ENCODE assay signal across 34 mouse cellular contexts in genomic region chr4:86548332-86548731, GRCm38 (mm10). TPM values are rescaled to one million over a fixed set of nuclear protein-coding genes. Genes with fewer than 3 reads are reported as not detected.
DNase-seq lines count a peak whose midpoint lies in the region; ATAC-seq and TF ChIP-seq lines count a peak whose summit lies in the region.
"Had no signal": no experiment of that assay in that cellular context is flagged by ENCODE, and none has a peak within 500 bp of the region (broad histone marks: within the 10 kb centered on the region; RNA-seq: fewer than 3 reads in every experiment).

No protein-coding gene starts in this region.

- H3K9me3 ChIP-seq in hindbrain, embryonic 11.5 days (ENCODE audit: control insufficient read depth, low read length): no peaks in the 10 kb centered on the region
- H3K9me3 ChIP-seq: embryonic facial prominence, embryonic 12.5 days; hindbrain, embryonic 10.5 days; intestine, embryonic 15.5 days; limb, embryonic 10.5 days; limb, embryonic 15.5 days; liver, embryonic 13.5 days; midbrain, embryonic 12.5 days had no signal

- 54% methylated on average over 9 of the region's 9 CpGs for WGBS in lung, adult 2 months
- WGBS in hindbrain, embryonic 11.5 days: 88% methylated on average over 9 of the region's 9 CpGs

- H3K27ac ChIP-seq in hindbrain, embryonic 11.5 days (ENCODE audit: low read depth, low read length): no peak overlapping the region
- H3K27ac ChIP-seq: embryonic facial prominence, embryonic 12.5 days; hindbrain, embryonic 10.5 days; hindbrain, postnatal 0 days; intestine, embryonic 15.5 days; limb, embryonic 10.5 days; limb, embryonic 15.5 days; liver, embryonic 13.5 days; midbrain, embryonic 12.5 days had no signal

- no peak overlapping the region for H3K4me2 ChIP-seq in hindbrain, embryonic 11.5 days (replicated peaks; ENCODE audit: low read depth, low read length)
- H3K4me2 ChIP-seq: embryonic facial prominence, embryonic 12.5 days; intestine, embryonic 15.5 days; limb, embryonic 15.5 days; liver, embryonic 13.5 days; midbrain, embryonic 12.5 days had no signal

- no peak overlapping the region for H3K9ac ChIP-seq in hindbrain, embryonic 11.5 days (ENCODE audit: low read depth, low read length)
- H3K9ac ChIP-seq: embryonic facial prominence, embryonic 12.5 days; intestine, embryonic 15.5 days; limb, embryonic 15.5 days; liver, embryonic 13.5 days; midbrain, embryonic 12.5 days had no signal

- peak; percentile 9 for DNase-seq in lung, adult 2 months
- DNase-seq in lung, postnatal 14 days: no peak
- DNase-seq in lung, postnatal 4 days: peak; percentile 16 to 27
- no peak for DNase-seq in hindbrain, embryonic 11.5 days (ENCODE audit: low spot score)
- DNase-seq in kidney, postnatal 25 days: no peak
- no peak for DNase-seq in spleen, postnatal 14 days (ENCODE audit: low spot score in 2 of 2)
- DNase-seq: adrenal gland, adult 8-10 months; B cell, adult 2 months; cerebellum, adult 11 months; cerebellum, adult 9-10 months; cerebellum, postnatal 36 days; embryo, embryonic 11 days; gastrocnemius, postnatal 36 days; heart, postnatal 14 days; kidney, adult 2 months; layer of hippocampus, postnatal 36 days; liver, embryonic 13.5 days; right cerebral cortex, postnatal 25 days; spleen, adult 18-20 months; thymus, postnatal 4 days had no signal

- ATAC-seq in common myeloid progenitor, adult 5-6 weeks (replicated peaks; ENCODE audit: low read depth, poor library complexity, severe bottlenecking): peak; percentile 74
- no peak for ATAC-seq in hindbrain, embryonic 11.5 days (ENCODE audit: low FRiP score)
- ATAC-seq: activated CD4-positive, CD25-positive, alpha-beta regulatory T cell, adult 4 months; forebrain, embryonic 14.5 days; hindbrain, postnatal 0 days; intestine, embryonic 15.5 days had no signal

- TF ChIP-seq POLR2A in lung, adult 2 months (IDR thresholded peaks at IDR 0.05; ENCODE audit: borderline replicate concordance, extremely low read depth, low read depth, low read length): no peak

- H3K4me3 ChIP-seq in lung, adult 2 months (replicated peaks; ENCODE audit: extremely low read depth, low read depth, low read length): no peak overlapping the region
- H3K4me3 ChIP-seq in hindbrain, embryonic 11.5 days (ENCODE audit: low read depth, low read length): no peak overlapping the region
- H3K4me3 ChIP-seq: embryonic facial prominence, embryonic 12.5 days; hindbrain, embryonic 10.5 days; intestine, embryonic 15.5 days; limb, embryonic 10.5 days; limb, embryonic 15.5 days; liver, embryonic 13.5 days; midbrain, embryonic 12.5 days had no signal

- TF ChIP-seq CTCF in lung, adult 2 months (IDR thresholded peaks at IDR 0.05; ENCODE audit: insufficient read depth, low read length): no peak

- H3K36me3 ChIP-seq in hindbrain, embryonic 11.5 days (ENCODE audit: control insufficient read depth, insufficient read depth, low read length): no peaks in the 10 kb centered on the region
- H3K36me3 ChIP-seq: embryonic facial prominence, embryonic 12.5 days; hindbrain, embryonic 10.5 days; intestine, embryonic 15.5 days; limb, embryonic 10.5 days; limb, embryonic 15.5 days; liver, embryonic 13.5 days; midbrain, embryonic 12.5 days had no signal

- no peaks in the 10 kb centered on the region for H3K27me3 ChIP-seq in hindbrain, embryonic 11.5 days (ENCODE audit: control insufficient read depth, insufficient read depth, low read length)
- H3K27me3 ChIP-seq: embryonic facial prominence, embryonic 12.5 days; intestine, embryonic 15.5 days; limb, embryonic 15.5 days; liver, embryonic 13.5 days; midbrain, embryonic 12.5 days had no signal

- H3K4me1 ChIP-seq in lung, adult 2 months (ENCODE audit: control insufficient read depth, insufficient read depth, low read length): no peaks in the 10 kb centered on the region
- no peaks in the 10 kb centered on the region for H3K4me1 ChIP-seq in hindbrain, embryonic 11.5 days (replicated peaks; ENCODE audit: control insufficient read depth, insufficient read depth, low read length)
- H3K4me1 ChIP-seq: hindbrain, embryonic 10.5 days; intestine, embryonic 15.5 days; liver, embryonic 13.5 days had no signal

RNA-seq across cellular contexts. Expression of gene Saxo1, which starts 9.8 kb away (rescaled TPM):
- not detected in 2 replicates for polyA plus RNA-seq in lung, adult 2 months (2012; rRNA removed)
- not detected in 2 replicates for total RNA-seq in common myeloid progenitor, adult 5-6 weeks (2017)
- not detected in 2 replicates for polyA plus RNA-seq in hindbrain, embryonic 11.5 days (2014; fragmentation: Nextera tagmentation; extraction: Ambion mirVana)
- total RNA-seq: adrenal gland, adult 8-10 months; gastrocnemius, postnatal 36 days; heart, adult 8-10 months; heart, postnatal 14 days; hindbrain, postnatal 0 days; layer of hippocampus, postnatal 36 days had no signal
- polyA plus RNA-seq: activated CD4-positive, CD25-positive, alpha-beta regulatory T cell, adult 4 months; embryonic facial prominence, embryonic 12.5 days; forebrain, embryonic 14.5 days; hindbrain, embryonic 10.5 days; hindbrain, postnatal 0 days; intestine, embryonic 15.5 days; large intestine, adult 2 months; limb, embryonic 10.5 days; liver, embryonic 13.5 days; midbrain, embryonic 12.5 days; neural tube, embryonic 14.5 days; thymus, postnatal 0 days had no signal

RNA-seq across cellular contexts. Expression of gene Rraga, which starts 27.1 kb away (rescaled TPM):
- polyA plus RNA-seq in lung, adult 2 months (2012; rRNA removed): 42.0 and 43.9 TPM in 2 replicates
- total RNA-seq in common myeloid progenitor, adult 5-6 weeks (2017): 13.5 and 14.3 TPM in 2 replicates
- 109 and 119 TPM in 2 replicates for polyA plus RNA-seq in hindbrain, embryonic 11.5 days (2014; fragmentation: Nextera tagmentation; extraction: Ambion mirVana)

Comparison
In these comparisons a context has a peak if more than half of its experiments do, and no peak if none do; other contexts are left out.
1. DNase-seq: peak in lung, adult 2 months (single experiment) and lung, postnatal 4 days (2 of 2); none in lung, postnatal 14 days (single experiment), hindbrain, embryonic 11.5 days (single experiment), kidney, postnatal 25 days (0 of 2) and spleen, postnatal 14 days (0 of 2).